Mouse (Mus musculus): ENCODE results near the gene Mxi1.

Gene Mxi1

GRCm38 (mm10) chr19:53310348-53310747 lies at the start of gene Mxi1:
TSS of gene Mxi1 (plus strand) at chr19:53310518.
- CTCF ChIA-PET: interaction anchor here (0.6 to 0.7 kb wide), 4 partner anchors 16 to 182 kb away, joined by 3 to 8 read pairs (median 4); no protein-coding TSS in a partner anchor

- CTCF ChIA-PET: no interaction called here
Measured at GRCm38 (mm10) chr19:53260828-53261227, 49.5 kb upstream of the Mxi1 start.

GRCm38 (mm10) chr19:53262061-53262460 lies 48.3 kb upstream of the Mxi1 start:
- CTCF ChIA-PET: interaction anchor here (0.6 kb wide), 1 partner anchor 14 kb away, joined by 14 read pairs; no protein-coding TSS in a partner anchor

GRCm38 (mm10) chr19:53263859-53264733 lies 46.2 kb upstream of the Mxi1 start:
- CTCF ChIA-PET: interaction anchor here (0.7 to 0.8 kb wide), 2 partner anchors 65 to 256 kb away, joined by 7 to 10 read pairs; no protein-coding TSS in a partner anchor

GRCm38 (mm10) chr19:53264821-53265727 lies 45.2 kb upstream of the Mxi1 start:
- CTCF ChIA-PET: no interaction called here

- CTCF ChIA-PET: no interaction called here
Measured at GRCm38 (mm10) chr19:53267305-53267704, 43.0 kb upstream of the Mxi1 start.

- CTCF ChIA-PET: interaction anchor here (0.7 kb wide), 1 partner anchor 207 kb away, joined by 9 read pairs; no protein-coding TSS in a partner anchor
Measured at GRCm38 (mm10) chr19:53273055-53273722, 37.1 kb upstream of the Mxi1 start.

- CTCF ChIA-PET: interaction anchor here (0.7 kb wide), 1 partner anchor 206 kb away, joined by 9 read pairs; no protein-coding TSS in a partner anchor
Measured at GRCm38 (mm10) chr19:53273781-53274428, 36.4 kb upstream of the Mxi1 start.

GRCm38 (mm10) chr19:53275204-53275603 lies 35.1 kb upstream of the Mxi1 start:
- CTCF ChIA-PET: no interaction called here

- CTCF ChIA-PET: no interaction called here
Measured at GRCm38 (mm10) chr19:53276902-53277707, 33.2 kb upstream of the Mxi1 start.

- CTCF ChIA-PET: no interaction called here
Measured at GRCm38 (mm10) chr19:53278491-53279415, 31.6 kb upstream of the Mxi1 start.

GRCm38 (mm10) chr19:53280254-53280653 lies 30.1 kb upstream of the Mxi1 start:
- CTCF ChIA-PET: interaction anchor here (0.7 kb wide), 1 partner anchor 236 kb away, joined by 3 read pairs; no protein-coding TSS in a partner anchor

GRCm38 (mm10) chr19:53282571-53282970 lies 27.7 kb upstream of the Mxi1 start:
- CTCF ChIA-PET: no interaction called here

GRCm38 (mm10) chr19:53283742-53284141 lies 26.6 kb upstream of the Mxi1 start:
- CTCF ChIA-PET: interaction anchor here (0.6 kb wide), 1 partner anchor 126 kb away, joined by 3 read pairs; no protein-coding TSS in a partner anchor

- CTCF ChIA-PET: no interaction called here
Measured at GRCm38 (mm10) chr19:53284268-53285208, 25.8 kb upstream of the Mxi1 start.

GRCm38 (mm10) chr19:53296331-53297254 lies 13.7 kb upstream of the Mxi1 start:
- CTCF ChIA-PET: interaction anchor here (0.7 to 0.8 kb wide), 2 partner anchors 11 to 667 kb away, joined by 14 to 16 read pairs; no protein-coding TSS in a partner anchor

All from spleen, embryonic (tissue).